Mouse (Mus musculus) left cerebral cortex, adult 9 months (tissue): Measurements from ENCODE around the gene Ndufs2.

Experiments used
- DNase-seq, 2 experiments: peaks; one replicate each; pipeline ENCODE4 v3.0.0; 2022; ENCODE audit warnings: low spot score in 2 of 2

Gene Ndufs2

DNA sequence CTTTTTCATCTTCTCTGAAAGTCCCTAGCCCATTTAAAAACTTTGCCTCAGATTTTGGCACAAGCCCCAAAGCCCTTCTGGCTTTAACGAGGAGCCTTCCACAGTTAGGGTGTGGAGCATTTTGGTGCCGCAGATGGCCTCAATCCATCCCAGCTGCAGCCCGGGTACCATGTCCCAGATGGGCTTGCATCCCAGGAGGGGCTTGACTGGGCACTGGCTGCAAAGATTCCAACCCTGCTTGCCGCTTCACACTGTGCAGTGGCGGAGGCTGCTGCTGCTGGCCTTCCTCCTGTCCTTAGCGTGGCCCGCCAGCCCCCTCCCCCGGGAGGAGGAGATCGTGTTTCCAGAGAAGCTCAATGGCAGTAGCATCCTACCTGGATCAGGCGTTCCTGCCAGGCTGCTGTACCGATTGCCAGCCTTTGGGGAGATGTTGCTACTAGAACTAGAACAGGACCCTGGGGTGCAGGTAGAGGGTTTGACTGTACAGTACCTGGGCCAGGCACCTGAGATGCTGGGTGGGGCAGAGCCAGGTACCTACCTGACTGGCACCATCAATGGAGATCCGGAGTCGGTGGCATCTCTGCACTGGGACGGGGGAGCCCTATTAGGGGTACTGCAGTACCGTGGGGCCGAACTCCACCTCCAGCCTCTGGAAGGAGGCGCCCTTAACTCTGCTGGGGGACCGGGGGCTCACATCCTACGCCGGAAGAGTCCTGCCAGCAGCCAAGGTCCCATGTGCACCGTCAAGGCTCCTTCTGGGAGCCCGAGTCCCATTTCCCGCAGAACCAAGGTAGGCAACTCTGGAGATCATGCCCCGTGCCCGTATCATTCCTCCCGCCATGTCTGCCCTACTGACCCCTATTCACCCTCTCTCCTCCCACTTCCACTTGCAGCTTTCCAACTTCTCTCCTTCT lies at the start of gene Ndufs2:
Gene Ndufs2 (minus strand): TSS at position 709 of the 914 bp plus-strand sequence.
- no peak for DNase-seq

GRCm38 (mm10) chr1:171298226-171298625 lies 47.0 kb upstream of the Ndufs2 start:
- DNase-seq, result no peak

GRCm38 (mm10) chr1:171295063-171295402 lies 43.8 kb upstream of the Ndufs2 start:
- no peak for DNase-seq

DNA sequence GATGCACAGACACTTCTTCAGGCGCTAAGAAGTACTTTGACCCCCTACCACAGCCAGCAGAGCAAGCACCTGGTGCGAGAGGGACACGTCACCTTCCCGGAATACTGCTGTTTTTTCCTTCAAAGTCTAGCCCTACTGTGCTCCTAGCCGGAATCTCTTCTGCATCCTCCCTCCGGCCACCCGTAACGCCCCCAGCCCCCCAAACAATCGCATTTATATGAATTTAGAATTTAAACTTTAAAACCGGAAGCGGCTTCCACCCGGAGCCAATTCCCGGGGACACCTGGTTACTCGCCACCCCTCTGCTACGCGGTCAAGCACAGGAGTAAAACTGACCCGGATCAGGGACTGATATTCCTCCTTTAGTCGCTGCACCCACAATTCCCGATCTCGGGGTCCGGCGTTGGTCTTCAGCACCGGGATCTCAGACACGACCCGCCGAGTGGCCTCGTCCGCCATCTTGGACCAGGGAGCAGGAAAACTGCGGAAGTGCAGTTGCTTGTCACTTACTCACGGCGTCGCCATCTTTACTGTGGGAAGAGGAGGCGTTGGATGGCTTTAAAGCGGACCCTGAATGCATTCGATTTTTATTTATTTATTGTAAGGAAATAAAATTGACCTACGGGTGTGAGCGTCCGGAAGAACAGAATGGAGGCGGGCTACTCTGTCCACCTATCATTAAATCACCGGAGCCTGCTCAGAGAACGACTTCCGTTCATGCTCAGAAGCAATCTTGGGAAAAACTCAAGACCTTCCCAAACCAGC lies 43.3 kb upstream of the Ndufs2 start, which contains the start of gene Ufc1:
Gene Ufc1 (minus strand): TSS at position 727 of the 765 bp plus-strand sequence.
- peak; percentile 74 to 85 for DNase-seq

DNA sequence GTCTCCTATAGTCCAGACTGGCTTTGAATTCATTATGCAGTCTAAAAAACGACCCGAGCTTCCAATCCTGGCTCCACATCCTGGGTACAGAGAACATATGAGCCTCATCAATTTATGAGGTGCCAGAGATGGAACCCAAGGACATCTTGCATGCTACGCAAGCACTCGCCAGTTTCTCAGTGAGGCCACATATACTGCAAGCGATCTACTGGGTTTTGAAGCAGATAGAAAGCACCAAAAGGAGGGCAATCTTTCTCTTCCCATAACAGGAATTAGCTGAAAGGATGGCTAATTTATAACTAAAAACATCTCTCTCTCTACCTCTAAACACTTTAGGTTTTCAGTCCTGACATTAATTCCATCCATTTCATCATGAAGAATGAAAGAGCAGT lies 42.7 kb upstream of the Ndufs2 start:
- no peak for DNase-seq

DNA sequence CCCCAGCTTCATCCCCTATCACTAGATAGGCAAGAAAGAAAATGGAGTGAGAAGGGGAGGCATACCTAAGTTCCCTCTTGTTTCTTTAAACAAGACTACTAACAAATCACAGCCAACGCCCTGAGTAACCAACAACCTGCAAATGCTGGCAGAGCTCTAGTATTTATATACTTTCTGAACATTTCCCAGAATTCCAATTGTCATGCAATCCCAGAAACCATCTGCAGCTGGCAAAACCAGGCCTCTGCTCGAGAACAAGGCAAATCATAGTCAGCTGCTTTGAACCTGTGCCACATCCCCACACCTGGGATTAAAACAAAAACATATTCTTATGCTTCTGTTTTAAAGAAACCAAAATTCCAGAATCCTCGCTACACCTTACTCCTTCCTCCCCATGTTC lies 42.2 kb upstream of the Ndufs2 start:
- DNase-seq, result no peak

DNA sequence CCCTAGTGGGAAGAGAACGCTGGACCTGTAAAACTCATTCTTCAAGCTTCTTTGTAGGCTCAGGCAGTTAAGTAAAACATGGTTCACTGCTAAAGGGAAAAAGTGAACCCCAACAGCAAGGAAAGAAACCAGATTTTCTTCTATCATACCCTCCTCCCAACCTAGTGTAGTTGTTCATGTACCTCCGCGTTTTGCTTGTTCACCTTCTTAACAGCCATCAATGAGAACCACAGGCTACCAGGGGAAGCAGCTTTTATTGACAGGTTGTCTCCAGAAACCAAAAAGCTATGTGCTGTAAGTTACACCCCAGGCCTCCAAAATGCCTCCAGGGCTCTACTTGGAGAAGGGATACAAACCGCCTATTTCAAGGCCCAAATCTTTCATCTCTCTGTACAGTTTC lies 37.1 kb upstream of the Ndufs2 start:
- no peak for DNase-seq

GRCm38 (mm10) chr1:171287136-171288081 lies 36.2 kb upstream of the Ndufs2 start, which contains the start of gene Usp21:
Usp21 (minus strand) TSS chr1:171287991.
- peak; percentile 85 to 94 for DNase-seq

GRCm38 (mm10) chr1:171286517-171286916 lies 35.3 kb upstream of the Ndufs2 start:
- peak in 1 of 2 experiments; percentile 13 for DNase-seq

DNA sequence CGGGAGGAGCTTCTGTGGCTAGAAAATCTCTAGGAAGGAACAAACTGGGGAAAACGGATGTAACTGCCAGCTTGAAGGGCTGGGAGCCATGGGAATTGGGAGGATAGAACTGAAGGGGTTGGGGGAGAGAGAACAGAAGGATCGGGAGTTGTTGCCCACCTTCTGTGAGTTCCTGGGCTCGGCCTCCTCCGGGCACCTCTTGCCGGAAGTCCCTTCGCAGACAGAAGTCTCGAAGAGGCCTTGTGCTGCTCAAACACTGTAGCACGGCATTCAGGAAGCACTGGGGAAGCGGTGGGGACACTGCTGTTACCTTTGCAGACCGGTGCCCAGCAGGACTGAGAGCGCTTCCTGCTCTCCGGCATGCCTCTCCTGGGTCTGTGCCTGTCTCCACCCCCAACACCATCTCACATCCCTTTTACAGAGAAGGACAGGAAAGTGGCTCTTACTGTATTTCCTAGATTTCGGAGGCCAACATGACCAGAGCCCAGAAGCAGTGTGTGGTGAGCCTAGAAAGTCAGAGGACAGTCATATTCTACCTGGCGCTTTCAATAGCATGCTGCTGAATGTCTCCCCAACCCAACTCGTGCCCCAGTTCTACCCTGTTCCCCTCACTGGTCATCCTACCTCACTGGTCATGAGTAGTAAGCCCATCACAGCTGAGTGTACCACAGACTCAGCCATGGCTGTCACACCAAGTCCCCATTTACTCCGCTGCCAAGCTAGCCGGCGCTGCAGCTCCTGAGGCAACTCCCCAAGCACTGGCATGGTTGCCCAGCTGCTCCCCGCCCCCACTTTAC lies 34.1 kb upstream of the Ndufs2 start:
- peak in 1 of 2 experiments; percentile 7 for DNase-seq

DNA sequence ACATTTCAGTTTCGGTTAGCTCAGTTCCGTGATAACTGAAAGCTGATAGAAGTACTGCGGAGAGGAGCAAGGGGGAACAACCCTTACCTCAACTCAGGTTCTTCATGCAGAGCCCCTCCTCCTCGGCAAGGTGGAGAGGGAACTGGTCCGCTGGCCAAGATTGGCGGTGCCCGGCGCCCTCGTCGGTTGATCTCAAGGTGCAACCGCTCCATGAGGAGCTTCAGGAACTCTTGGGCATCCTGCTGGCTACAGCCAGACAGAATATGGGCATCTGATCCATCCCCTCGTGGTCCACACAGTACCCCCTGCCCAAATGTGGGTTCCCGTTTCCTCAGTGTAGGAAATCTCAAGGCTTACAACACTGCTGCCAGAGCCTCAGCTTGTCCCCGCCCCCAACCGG lies 33.3 kb upstream of the Ndufs2 start:
- DNase-seq, result no peak

GRCm38 (mm10) chr1:171283188-171284160 lies 32.3 kb upstream of the Ndufs2 start:
- DNase-seq, result no peak

DNA sequence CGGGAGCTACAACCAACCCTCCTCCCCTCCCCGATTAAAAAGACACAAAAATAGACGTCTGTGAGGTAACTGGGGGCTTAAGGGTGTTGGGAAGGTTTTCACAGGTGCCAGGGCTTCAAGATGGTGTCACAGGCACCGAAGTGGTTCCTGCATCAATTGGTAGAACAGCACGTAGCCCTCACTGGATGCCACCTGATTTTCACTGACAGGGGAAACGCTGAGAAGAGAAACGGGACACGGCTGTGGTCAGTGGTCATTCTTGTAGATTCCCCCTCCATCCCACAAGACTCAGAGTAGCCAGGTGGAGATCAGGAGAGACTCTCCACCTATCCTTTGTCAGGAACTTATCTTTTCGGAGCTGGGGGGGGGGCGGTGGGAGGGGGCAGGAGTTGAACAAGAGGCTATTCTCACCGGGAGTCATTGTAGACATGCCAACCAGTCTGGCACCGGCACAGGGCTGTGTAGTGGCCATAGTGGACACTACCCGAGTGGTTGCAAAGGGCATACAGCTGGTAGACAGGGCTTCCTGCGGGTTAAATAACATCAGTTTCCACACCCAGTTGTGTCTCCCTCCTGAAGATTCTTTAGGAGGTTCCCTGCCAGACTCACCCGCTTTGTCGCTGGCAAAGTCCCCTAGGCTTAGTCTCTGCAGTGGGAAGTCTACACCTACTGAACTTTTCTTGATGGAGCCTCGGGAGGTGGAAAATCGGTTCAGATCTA lies 31.1 kb upstream of the Ndufs2 start:
- DNase-seq, result no peak

DNA sequence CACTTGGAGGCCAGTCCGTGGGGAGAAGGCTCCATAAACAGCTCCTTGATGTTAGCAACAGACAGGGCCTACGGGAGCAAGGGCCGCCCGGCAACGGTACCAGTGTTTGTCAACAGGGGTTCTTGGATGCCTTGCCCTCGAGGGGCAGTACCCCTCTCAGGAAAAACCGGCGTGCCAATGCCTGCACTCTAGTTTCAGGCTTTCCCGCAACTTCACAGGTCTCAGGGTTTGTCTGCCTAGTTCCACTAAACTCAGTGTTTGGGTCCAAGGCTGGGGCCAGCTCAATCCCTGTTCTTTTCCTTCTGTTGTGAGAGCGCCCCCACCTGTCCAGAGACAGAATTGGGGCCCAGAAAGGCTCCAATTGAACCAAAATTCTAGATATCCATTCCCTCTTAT lies 30.3 kb upstream of the Ndufs2 start:
- peak in 1 of 2 experiments; percentile 83 for DNase-seq

DNA sequence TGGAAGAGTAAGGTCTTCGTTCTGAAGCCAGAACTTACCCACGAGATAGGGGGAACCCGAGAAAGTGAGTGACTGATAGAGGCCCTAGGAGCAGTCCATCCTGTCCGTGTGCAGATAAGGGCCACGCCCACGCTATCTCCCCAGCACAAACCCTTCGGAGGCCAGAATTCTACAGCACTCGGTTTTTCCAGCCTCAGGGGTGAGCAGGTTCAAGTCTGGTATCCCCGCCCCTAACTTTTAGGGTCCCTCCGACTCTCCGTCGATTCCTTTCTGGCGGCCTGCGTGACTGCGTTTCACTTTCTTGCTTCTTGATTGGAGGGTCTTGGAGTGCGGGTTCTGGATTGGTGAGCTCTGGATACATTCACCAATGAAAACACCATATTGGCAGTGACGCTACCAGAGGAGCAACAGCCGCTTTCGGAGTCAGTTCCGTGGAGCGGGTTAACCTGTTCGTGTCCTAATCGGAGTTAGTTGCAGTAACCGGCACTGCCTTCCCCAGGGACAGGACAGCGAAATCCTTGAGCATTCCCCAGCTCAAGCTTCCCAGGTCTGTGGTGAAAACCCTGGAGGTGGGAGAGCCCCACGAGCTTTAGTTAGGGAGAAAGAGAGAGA lies 29.8 kb upstream of the Ndufs2 start, which contains the start of gene Ppox:
Gene Ppox (minus strand): TSS at position 271 of the 612 bp plus-strand sequence.
- peak; percentile 93 to 97 for DNase-seq

GRCm38 (mm10) chr1:171280250-171280915 lies 29.2 kb upstream of the Ndufs2 start:
- DNase-seq, result no peak

GRCm38 (mm10) chr1:171279721-171280120 lies 28.5 kb upstream of the Ndufs2 start:
- no peak for DNase-seq
